Mouse (Mus musculus) gastrocnemius, adult 8-10 months (tissue): Measurements from ENCODE around the gene Elovl5. TPM values are rescaled to one million over a fixed set of nuclear protein-coding genes. Genes with fewer than 3 reads are reported as not detected.

Source experiments
- DNase-seq, 2 experiments: peaks; one replicate each; pipeline ENCODE4 v3.0.0; 2022; ENCODE audit warnings: low spot score in 2 of 2
- total RNA-seq, 4 experiments: library from RNA; stranded (reverse); gene quantifications; 2 replicates each; pipeline ENCODE4 v1.2.4; 2022

Gene Elovl5
- total RNA-seq, 4 experiments from 2014 or later, result 5.3 to 6.6 (median 5.7) TPM

- no peak for DNase-seq
Observed at GRCm38 (mm10) chr9:77953053-77953452, 35.9 kb downstream of the Elovl5 start.

- no peak for DNase-seq
Observed at GRCm38 (mm10) chr9:77954496-77954895, 37.3 kb downstream of the Elovl5 start.

GRCm38 (mm10) chr9:77954981-77955380 lies 37.8 kb downstream of the Elovl5 start:
- DNase-seq, result no peak

GRCm38 (mm10) chr9:77955511-77955910 lies 38.3 kb downstream of the Elovl5 start:
- no peak for DNase-seq

GRCm38 (mm10) chr9:77955964-77956363 lies 38.8 kb downstream of the Elovl5 start:
- no peak for DNase-seq

GRCm38 (mm10) chr9:77958327-77958726 lies 41.2 kb downstream of the Elovl5 start:
- DNase-seq, result no peak

- no peak for DNase-seq
Observed at GRCm38 (mm10) chr9:77959759-77960158, 42.6 kb downstream of the Elovl5 start.

- no peak for DNase-seq
Observed at GRCm38 (mm10) chr9:77961350-77961749, 44.2 kb downstream of the Elovl5 start.

GRCm38 (mm10) chr9:77964084-77964483 lies 46.9 kb downstream of the Elovl5 start:
- DNase-seq, result no peak

GRCm38 (mm10) chr9:77965287-77965686 lies 48.1 kb downstream of the Elovl5 start:
- DNase-seq, result no peak

GRCm38 (mm10) chr9:77965768-77966552 lies 48.8 kb downstream of the Elovl5 start:
- no peak for DNase-seq

- DNase-seq, result no peak
Observed at GRCm38 (mm10) chr9:77966861-77967260, 49.7 kb downstream of the Elovl5 start.

GRCm38 (mm10) chr9:77967584-77968163 lies 50.5 kb downstream of the Elovl5 start:
- DNase-seq, result no peak

GRCm38 (mm10) chr9:77969192-77969953 lies 52.2 kb downstream of the Elovl5 start:
- DNase-seq, result no peak

- no peak for DNase-seq
Observed at GRCm38 (mm10) chr9:77979000-77979399, 61.8 kb downstream of the Elovl5 start.

- no peak for DNase-seq
Observed at GRCm38 (mm10) chr9:77982616-77983015, 65.5 kb downstream of the Elovl5 start.

- DNase-seq, result no peak
Observed at GRCm38 (mm10) chr9:77983521-77983920, 66.4 kb downstream of the Elovl5 start.

- no peak for DNase-seq
Observed at GRCm38 (mm10) chr9:77986153-77986795, 69.1 kb downstream of the Elovl5 start.

- no peak for DNase-seq
Observed at GRCm38 (mm10) chr9:77989626-77990025, 72.5 kb downstream of the Elovl5 start.

- no peak for DNase-seq
Observed at GRCm38 (mm10) chr9:77990278-77990677, 73.1 kb downstream of the Elovl5 start.

GRCm38 (mm10) chr9:77991650-77992049 lies 74.5 kb downstream of the Elovl5 start:
- DNase-seq, result no peak

GRCm38 (mm10) chr9:77992276-77992675 lies 75.1 kb downstream of the Elovl5 start:
- DNase-seq, result peak in 1 of 2 experiments; percentile 23
